Mouse (Mus musculus) heart, adult 11 months (tissue): Measurements from ENCODE around the gene Ctbp2.

Experiments used
- DNase-seq: peaks from one replicate; pipeline ENCODE4 v3.0.0; 2022

Gene Ctbp2

DNA sequence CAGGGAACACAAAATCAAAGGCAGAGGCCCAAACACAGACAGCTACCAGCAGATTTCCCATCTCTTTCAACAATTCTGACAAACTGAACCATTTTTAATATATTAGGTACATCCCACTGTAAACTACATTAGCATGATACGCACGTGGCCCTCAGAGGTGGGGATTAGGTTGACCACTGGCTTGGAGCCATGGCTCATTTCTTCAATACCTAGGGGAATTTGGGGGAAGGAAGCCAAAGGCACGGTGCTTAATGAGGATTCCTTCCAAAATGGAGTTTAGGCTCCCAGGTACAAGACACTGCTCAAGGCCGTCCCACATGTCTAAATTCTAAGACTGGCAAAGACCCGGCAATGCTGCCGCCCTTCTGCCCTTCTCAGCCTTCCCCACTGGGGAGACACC, 121.9 kb downstream of the Ctbp2 start:
- DNase-seq: peak; percentile 91

- peak; percentile 87 for DNase-seq
Measured at GRCm38 (mm10) chr7:133001388-133001787, 122.8 kb downstream of the Ctbp2 start.

- peak; percentile 87 for DNase-seq
Measured at GRCm38 (mm10) chr7:132999061-132999460, 125.1 kb downstream of the Ctbp2 start.

DNA sequence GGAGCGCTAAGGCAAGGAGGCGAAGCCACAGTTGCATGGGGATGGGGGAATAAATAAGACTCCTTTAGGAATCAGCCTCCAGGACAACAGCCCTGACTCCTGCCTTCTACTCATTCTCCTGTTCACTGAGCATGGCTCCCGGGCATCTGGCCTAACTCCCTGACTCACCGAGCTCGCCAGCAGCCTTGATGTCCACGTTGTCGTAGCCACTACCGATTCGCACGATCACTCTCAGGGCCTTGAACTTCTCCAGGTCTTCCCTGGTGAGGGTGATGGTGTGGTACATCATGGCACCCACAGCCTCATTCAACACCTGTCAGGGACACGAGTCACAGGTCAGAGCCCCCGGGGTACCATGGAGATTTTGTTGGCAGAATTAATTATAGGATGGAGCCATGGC, 125.5 kb downstream of the Ctbp2 start:
- DNase-seq: peak; percentile 89

DNA sequence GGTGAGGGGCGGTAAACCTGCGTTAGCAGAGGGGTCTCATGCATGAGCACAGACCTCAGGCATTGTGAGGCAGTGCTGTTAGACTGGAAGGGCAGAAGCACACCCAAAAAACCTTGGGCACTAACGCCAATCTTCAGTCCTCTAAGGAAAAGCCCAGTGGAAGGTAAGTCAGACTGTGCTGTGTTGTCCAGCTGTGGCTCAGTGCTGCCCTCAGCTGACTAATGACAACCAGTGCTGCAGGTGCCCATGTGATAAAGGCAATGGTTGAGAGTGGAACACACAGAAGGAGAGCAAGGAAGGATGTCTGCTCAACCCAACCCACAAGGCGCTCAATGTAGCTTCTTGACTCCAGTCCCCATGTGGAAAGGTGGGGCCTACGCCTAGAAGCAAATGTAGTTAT, 127.8 kb downstream of the Ctbp2 start:
- peak; percentile 84 for DNase-seq

- peak; percentile 84 for DNase-seq
Measured at GRCm38 (mm10) chr7:132994628-132995191, 129.4 kb downstream of the Ctbp2 start.

DNA sequence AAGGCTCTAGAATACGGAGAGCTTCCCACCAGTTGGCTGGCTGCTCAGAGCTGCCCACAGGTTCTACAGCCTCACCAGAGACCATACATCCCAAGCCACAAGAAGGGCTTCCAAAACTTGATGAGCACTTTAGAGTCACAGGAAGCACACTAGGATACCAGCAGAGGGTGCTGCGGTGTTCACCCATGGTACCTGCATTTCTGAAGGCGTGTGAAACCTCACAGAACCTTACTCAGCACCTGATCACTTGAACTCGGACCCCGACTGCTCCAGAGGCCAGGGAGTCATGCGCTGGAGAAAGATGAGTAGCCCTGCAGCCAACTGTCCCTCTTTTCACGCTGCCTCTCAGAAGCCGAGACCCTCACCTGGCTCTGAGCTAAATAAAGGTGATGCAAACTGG, 130.0 kb downstream of the Ctbp2 start:
- peak; percentile 87 for DNase-seq

- DNase-seq: peak; percentile 85
Measured at GRCm38 (mm10) chr7:132992967-132993615, 131.1 kb downstream of the Ctbp2 start.

DNA sequence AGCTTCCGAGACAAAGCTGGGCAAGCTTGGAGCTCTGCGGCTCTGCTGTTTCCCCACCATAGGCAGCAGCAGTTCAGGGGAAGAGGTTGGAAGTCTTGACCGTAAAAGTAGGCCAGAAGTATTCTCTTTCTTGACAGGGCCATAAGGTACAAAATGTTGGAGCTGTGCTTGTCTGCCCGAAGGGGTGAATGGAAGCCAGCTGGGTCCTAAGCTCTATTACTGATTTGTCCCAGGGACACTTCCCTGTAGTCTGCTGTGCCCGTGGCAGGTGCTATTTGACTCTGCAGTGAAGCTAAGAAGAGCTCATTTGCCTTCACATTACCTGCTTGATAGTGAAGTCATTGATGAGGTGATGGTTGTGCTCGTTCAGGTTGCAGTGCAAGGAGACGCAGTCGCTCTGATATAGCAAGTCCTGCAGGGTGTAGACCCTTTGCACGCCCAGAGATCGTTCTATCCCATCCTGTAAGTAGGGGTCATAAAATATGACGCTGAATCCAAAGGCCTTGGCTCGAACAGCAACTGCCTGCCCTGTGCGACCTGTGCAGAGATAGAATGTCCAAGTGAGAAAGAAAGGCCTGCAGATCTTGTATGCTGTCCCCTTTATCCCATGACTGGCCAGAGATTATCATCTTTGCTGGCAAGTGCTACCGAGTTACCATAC, 132.8 kb downstream of the Ctbp2 start:
- DNase-seq: peak; percentile 73

DNA sequence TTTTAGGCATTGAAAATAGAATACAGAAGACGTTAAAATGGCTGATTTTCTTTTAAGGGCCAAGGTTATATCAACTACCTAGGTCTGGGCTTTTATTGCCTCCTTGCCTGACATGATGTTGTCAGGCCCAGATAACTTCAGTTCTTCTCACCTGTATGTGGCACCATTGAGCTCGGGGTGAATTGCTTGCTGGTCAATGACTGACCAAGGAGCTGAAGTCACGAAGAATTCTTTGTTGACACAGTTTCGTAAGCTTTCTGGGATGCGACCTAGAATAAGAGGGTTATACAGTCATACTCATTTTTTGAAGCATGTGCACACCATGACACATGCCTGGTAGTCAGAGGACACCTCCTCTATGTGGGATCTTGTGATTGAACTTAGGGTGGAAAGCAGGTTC, 134.3 kb downstream of the Ctbp2 start:
- DNase-seq: no peak

- no peak for DNase-seq
Measured at GRCm38 (mm10) chr7:132982639-132983038, 141.5 kb downstream of the Ctbp2 start.

- no peak for DNase-seq
Measured at GRCm38 (mm10) chr7:132977981-132978380, 146.2 kb downstream of the Ctbp2 start.

DNA sequence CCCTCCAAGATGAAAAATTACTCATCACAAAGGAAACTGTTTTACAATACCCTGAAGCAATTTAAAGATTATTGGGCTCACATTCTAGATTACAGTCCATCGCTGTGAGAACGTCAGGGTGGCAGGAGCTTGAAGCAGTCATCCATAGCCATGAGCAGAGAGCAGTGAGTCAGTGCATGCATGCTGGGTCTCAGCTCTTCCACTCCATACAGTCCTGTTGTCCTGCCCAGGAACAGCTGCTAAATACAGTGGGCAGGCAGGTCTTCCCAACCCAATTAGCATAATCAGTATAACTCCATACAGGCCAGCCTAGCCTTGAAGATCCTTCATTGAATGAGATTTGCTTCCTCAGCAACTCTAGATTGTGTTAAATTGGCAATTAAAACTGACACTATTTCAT, 148.1 kb downstream of the Ctbp2 start:
- no peak for DNase-seq

- no peak for DNase-seq
Measured at GRCm38 (mm10) chr7:132972079-132972478, 152.1 kb downstream of the Ctbp2 start.

DNA sequence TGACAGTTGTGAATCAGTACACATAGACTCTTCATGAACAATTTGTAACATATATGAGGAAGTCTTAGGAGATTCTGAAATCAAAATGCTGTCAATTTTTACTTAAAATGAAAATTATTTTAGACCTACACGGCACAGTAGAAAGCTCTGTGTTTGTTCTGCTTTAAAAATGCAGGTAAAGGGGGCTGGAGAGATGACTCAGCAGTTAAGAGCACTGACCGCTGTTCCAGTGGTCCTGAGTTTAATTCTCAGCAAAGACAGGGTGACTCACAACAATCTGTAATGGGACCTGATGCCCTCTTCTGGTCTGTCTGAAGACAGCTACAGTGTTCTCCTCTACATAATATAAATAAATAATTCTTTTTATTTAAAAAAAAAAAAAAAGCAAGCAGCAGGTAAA, 158.4 kb downstream of the Ctbp2 start:
- no peak for DNase-seq

GRCm38 (mm10) chr7:132964395-132964794, 159.8 kb downstream of the Ctbp2 start:
- no peak for DNase-seq

GRCm38 (mm10) chr7:132950613-132951012, 173.5 kb downstream of the Ctbp2 start:
- no peak for DNase-seq

DNA sequence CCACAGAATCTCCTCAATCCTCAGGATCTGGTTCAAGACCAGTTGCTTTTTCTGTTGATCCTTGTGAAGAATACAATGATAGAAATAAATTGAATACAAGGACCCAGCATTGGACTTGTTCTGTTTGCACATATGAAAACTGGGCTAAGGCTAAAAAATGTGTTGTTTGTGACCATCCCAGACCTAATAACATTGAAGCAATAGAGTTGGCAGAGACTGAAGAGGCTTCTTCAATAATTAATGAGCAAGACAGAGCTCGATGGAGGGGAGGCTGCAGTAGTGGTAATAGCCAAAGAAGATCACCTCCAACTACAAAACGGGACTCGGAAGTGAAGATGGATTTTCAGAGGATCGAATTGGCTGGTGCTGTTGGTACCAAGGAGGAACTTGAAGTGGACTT, 174.2 kb downstream of the Ctbp2 start:
- no peak for DNase-seq

GRCm38 (mm10) chr7:132940569-132940968, 183.6 kb downstream of the Ctbp2 start:
- DNase-seq: no peak

DNA sequence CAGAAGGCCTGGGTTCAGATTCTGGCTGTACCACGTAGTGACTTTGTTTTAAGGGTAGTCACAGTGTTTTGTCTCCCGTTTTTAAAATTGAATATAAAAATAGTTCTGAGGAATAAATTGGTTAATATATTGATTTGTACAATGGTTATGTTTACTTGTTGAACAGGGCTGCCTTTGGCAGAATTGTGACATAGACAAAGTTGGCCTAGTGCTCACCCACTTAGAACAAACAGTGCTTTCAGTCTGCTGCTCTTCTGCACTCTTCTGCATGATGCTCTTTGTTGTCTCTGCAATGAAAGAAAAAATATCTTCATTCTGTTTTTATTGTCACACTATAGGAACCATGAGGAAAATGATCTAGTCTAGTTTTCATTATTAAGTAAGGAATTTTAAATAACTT, 185.0 kb downstream of the Ctbp2 start:
- no peak for DNase-seq
